Mouse (Mus musculus): ENCODE results near the gene Tbx3. TPM values are rescaled to one million over a fixed set of nuclear protein-coding genes. Genes with fewer than 3 reads are reported as not detected.

Gene Tbx3
- 1 to 10 TPM; 2.6 to 4.4 TPM for total RNA-seq (2021)
- long read RNA-seq, experiment 1, partial matches to known transcripts = 0 of 1 reads
- long read RNA-seq, experiment 1, other reads (novel, unspliced or antisense) = 1 of 1 reads
- long read RNA-seq, experiment 2, full-length matches to known transcripts = 1 of 2 reads
- long read RNA-seq, experiment 2, partial matches to known transcripts = 1 of 2 reads
- long read RNA-seq, experiment 2, other reads (novel, unspliced or antisense) = 0 of 2 reads

DNA sequence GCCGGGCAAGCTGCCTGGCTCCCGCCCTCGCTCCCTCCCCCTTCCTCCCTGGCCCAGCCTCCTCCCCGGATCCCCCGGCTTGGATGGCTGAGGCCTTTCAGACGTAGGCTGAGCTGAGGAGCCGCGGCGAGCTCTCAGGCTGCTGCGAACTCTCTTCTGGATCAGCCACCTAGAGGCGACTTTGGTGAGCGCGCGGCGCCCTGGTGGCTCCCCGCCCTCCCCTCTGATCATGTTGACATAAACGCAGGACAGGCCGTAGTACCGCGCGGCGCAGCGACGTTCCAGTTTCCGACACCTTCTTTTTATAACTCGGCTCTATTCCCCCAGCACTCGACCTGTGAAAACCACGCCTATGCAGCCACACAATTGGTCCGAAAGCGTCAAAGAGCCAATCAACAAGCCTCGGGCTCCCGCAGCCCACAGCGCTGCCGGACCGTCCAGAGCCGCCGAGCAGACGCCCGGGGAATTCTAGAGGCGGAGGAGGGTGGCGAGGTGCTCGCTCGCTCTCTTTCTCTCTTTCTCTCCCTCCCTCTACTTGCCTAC lies at the start of gene Tbx3:
TSS of gene Tbx3 (plus strand) at position 104 of the 543 bp plus-strand sequence.
- DNase-seq = peak; percentile 88 to 92
- intact Hi-C loops (cut with DNase I) = loop anchor here (5.0 kb wide), 1 partner anchor 793 kb away; no protein-coding TSS in a partner anchor

GRCm38 (mm10) chr5:119622076-119622475 lies 48.4 kb upstream of the Tbx3 start:
- intact Hi-C loops (cut with DNase I) = no loop called here
- no peak for DNase-seq

GRCm38 (mm10) chr5:119624554-119624953 lies 45.9 kb upstream of the Tbx3 start:
- intact Hi-C loops (cut with DNase I) = no loop called here
- DNase-seq = no peak

DNA sequence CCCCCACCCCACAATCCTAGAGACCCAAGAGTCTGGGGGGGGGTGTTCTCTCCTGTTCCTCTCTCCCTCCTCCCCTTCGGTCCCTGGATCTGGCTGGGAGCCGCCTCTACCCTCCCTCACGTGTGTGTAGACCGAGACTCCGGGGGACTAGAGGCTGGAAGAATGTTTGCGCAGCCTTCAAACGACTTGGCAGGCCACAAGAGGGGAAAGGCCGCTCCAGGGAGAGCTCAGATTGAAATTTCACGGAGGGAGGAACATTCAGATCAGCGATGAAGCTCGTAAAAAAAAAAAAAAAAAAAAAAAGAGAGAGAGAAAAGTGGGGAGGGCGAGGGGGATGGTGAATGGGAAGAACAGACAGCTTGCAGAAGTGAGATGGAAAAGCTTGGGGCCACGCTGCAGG lies 44.9 kb upstream of the Tbx3 start:
- no peak for DNase-seq
- intact Hi-C loops (cut with DNase I) = no loop called here

DNA sequence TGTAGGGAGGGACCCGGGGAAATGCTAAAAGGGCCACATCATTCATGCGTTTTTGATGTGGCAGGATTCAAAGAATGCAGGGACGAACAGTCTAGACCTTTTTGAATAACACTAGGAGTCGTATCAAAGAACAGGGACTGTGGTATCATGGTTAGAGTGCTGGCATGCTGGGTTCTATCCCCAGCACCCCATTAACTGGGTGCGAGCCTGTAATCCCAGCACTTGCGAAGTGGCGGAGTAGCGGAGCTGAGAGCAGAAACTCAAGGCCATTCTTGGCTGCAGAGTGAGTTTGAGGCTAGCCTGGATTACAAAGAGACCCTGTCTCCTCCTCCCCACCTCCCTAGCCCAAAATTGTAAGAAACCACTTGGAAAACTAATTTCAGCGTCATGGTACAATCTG lies 44.3 kb upstream of the Tbx3 start:
- intact Hi-C loops (cut with DNase I) = no loop called here

GRCm38 (mm10) chr5:119626662-119627061 lies 43.8 kb upstream of the Tbx3 start:
- intact Hi-C loops (cut with DNase I) = no loop called here
- DNase-seq = peak in 1 of 2 experiments; percentile 16

More for the DNA sequence above, 44.3 kb upstream of the Tbx3 start:
- no peak for DNase-seq

DNA sequence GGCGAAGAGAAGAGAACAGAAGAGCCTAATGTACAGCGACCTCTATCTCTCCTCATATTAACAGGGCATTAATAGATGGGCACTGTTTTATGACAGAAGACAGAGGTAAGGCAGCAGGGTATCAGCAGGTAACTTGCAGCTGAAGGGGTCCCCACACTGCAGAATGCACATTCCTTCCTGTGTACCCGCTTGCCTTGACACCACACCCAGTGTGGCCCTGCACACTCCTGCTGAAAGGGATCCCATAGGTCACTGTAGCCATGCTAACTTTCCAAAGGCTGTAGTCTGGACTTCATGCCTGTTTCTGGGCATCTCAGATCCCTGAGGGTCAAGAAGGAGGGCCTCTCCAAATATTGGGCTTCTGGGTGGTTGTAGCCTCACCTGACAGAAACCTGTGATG lies 42.4 kb upstream of the Tbx3 start:
- intact Hi-C loops (cut with DNase I) = no loop called here
- no peak for DNase-seq

- intact Hi-C loops (cut with DNase I) = no loop called here
These were observed 41.6 kb upstream of the Tbx3 start for GRCm38 (mm10) chr5:119628746-119629327.

GRCm38 (mm10) chr5:119633581-119633980 lies 36.9 kb upstream of the Tbx3 start:
- no peak for DNase-seq
- intact Hi-C loops (cut with DNase I) = no loop called here

More at GRCm38 (mm10) chr5:119628746-119629327, 41.6 kb upstream of the Tbx3 start:
- no peak for DNase-seq

GRCm38 (mm10) chr5:119634861-119635260 lies 35.6 kb upstream of the Tbx3 start:
- no peak for DNase-seq
- intact Hi-C loops (cut with DNase I) = no loop called here

DNA sequence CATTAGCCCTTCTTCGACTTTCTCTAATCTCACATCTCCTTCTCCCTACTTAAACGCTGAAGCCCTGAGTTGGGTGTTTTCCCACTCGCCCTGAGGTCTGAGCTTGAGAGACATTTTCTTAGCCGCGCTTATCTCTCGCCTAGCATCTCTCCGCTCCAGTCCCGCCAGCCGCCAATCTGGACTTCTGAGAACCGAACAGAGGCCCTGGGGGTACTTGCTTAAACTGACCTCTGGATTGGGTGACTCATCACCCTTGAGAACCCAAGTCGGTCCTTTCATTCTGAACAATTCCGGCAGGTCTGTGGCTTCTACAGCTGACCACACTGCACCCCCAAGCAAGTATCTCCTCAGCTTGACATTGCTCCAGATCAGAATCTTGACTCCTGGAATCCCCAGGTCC lies 32.2 kb upstream of the Tbx3 start:
- intact Hi-C loops (cut with DNase I) = no loop called here
- no peak for DNase-seq

DNA sequence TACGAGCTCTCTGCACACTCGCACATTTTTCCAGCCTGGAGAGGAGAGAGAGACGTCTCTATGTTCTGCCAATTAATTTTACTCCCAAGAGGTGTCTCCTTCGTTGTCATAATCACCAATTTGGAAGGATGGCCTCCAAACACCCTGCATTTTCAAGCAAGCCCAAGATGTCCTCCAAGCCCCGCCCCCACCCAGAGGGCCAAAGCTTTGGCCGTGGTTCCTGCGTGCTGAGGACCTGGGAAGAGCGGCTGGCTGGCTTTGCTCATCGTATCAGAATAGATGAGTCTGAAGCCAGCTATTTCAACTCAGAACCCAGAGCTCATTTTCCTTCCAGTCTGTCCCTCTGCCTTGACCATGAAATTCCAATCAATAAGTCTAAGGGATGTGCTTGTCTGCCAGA lies 29.4 kb upstream of the Tbx3 start:
- DNase-seq = no peak
- intact Hi-C loops (cut with DNase I) = no loop called here

DNA sequence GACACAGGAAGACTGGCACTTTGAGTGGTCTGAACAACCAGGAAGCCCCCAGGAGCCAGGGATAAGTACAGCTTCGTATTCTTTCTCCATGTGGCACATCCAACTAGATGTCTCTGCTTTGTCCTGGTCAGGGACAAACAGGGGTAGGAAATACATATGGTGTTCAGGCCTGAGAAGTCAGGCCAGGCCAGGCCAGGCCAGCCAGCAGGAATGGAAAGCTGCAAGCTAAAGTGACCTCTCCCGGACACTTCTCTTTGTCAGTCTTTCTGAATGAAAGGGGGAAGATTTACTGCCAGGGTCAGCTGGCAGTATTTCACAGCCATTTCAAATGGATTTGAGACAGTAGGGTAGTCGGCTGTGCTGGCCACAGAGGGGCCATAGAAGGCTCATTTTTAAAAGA lies 28.8 kb upstream of the Tbx3 start:
- no peak for DNase-seq
- intact Hi-C loops (cut with DNase I) = no loop called here

- intact Hi-C loops (cut with DNase I) = no loop called here
- DNase-seq = no peak
These were observed 23.5 kb upstream of the Tbx3 start for GRCm38 (mm10) chr5:119646965-119647364.

GRCm38 (mm10) chr5:119651135-119651965 lies 19.1 kb upstream of the Tbx3 start:
- intact Hi-C loops (cut with DNase I) = no loop called here
- no peak for DNase-seq

- intact Hi-C loops (cut with DNase I) = no loop called here
- no peak for DNase-seq
These were observed 14.1 kb upstream of the Tbx3 start for GRCm38 (mm10) chr5:119656354-119656753.

- DNase-seq = no peak
- intact Hi-C loops (cut with DNase I) = no loop called here
These were observed 13.6 kb upstream of the Tbx3 start for GRCm38 (mm10) chr5:119656856-119657255.

GRCm38 (mm10) chr5:119657362-119657761 lies 13.1 kb upstream of the Tbx3 start:
- no peak for DNase-seq
- intact Hi-C loops (cut with DNase I) = no loop called here

DNA sequence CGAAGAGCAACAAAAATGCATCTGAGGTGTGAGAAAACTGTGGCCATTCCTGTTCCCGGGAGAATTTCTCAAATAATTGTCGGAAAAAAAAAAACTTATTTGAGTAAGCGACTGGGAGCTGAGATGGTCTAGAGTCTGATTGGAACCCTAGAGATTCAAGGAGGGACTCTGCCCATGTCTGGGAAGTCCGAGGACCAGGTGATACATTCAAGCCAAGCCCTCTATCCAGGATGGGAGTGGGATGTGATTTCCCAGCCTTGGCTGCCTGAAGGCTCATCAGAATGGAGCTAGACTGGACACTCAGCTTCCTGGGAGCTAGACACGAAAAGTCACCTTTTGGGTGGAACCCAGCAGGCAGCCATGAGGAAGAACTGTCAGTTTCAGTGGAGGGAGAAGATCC lies 12.7 kb upstream of the Tbx3 start:
- no peak for DNase-seq
- intact Hi-C loops (cut with DNase I) = no loop called here

- no peak for DNase-seq
- intact Hi-C loops (cut with DNase I) = no loop called here
These were observed 12.1 kb upstream of the Tbx3 start for GRCm38 (mm10) chr5:119658396-119658795.

DNA sequence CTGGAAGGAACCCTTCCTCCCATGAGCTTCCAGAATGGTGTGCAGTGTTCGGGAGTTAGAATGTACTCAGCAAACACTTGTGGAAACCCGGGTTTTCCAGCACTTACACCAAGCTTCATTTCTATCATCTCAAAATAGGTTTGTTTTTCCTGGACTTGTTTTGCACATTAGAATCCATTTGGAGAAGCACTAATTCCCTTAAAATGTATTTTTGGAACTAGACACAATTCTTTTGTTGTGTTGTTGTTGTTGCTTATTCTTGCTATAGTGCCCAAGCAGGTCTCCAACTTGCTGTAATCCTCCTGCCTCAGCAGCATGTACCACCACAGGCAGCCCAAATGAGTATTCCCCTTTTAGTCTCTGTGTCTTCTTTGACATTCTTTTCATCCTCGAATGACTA lies 11.4 kb upstream of the Tbx3 start:
- DNase-seq = no peak
- intact Hi-C loops (cut with DNase I) = no loop called here
